Mouse (Mus musculus) olfactory bulb, adult 2 months (tissue): ENCODE measurements around the gene Tagln2.

Experiments used
- CTCF ChIP-seq: fragments of 200-500 bp; IDR thresholded peaks from 2 replicates; pipeline ENCODE4 v1.5.1; 2012; ENCODE audit warnings: low read depth, mild to moderate bottlenecking, low read length, moderate library complexity; ENCODE audit not compliant: insufficient read depth
- POLR2A ChIP-seq: fragments of 200-500 bp; IDR thresholded peaks from 2 replicates; pipeline ENCODE4 v1.6.1; 2012; ENCODE audit warnings: mild to moderate bottlenecking, low read depth, low read length, moderate library complexity; ENCODE audit not compliant: insufficient read depth

DNA sequence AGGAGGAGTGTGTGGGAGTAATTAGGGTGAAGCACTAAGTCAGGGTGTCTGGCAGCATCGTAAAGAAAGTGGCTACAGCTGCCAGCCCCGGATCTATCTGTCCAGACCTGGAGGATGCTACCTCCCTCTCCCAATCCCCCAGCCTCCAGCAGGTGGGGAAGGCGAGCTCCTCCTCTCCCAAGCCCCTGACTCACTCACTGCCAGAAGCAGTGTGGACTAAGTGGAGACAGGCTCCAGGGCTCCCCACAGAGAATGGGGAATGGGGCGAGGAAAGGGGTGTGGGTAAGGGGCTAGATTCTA lies 16.5 kb upstream of the Tagln2 start:
- TF ChIP-seq CTCF (no peak), POLR2A (no peak)
